Mouse (Mus musculus) layer of hippocampus, postnatal 14 days (tissue): ENCODE results near the gene Mfsd4b4. TPM values are rescaled to one million over a fixed set of nuclear protein-coding genes. Genes with fewer than 3 reads are reported as not detected.
"Not testable (repeated sequence)": the region's sequence is repeated elsewhere in the genome, so short reads cannot be mapped to it uniquely, and the experiment has no call there.

ENCODE experiments used
- DNase-seq, 2 experiments: peaks; one replicate each; pipeline ENCODE4 v3.0.0; 2021 to 2022; ENCODE audit warnings: low spot score in 2 of 2, mixed read lengths in 1 of 2
- long read RNA-seq, 2 experiments: library from polyadenylated mRNA; stranded (forward); transcript quantifications; one replicate each; pipeline ENCODE4 v2.0.0; 2021
- total RNA-seq, 2 experiments: library from RNA; stranded (reverse); gene quantifications; 2 replicates each; pipeline ENCODE4 v1.2.3; 2021

Mfsd4b4 gene
- 1 to 10 TPM; 6.9 to 7.3 TPM for total RNA-seq
- long read RNA-seq, experiment 1, partial matches to known transcripts, result 0 of 5 reads
- long read RNA-seq, experiment 1, other reads (novel, unspliced or antisense), result 0 of 5 reads
- long read RNA-seq, experiment 2, transcript Mfsd4b4-202 (4 exons, 3,523 nt), result major isoform, 5 of 7 reads
- long read RNA-seq, experiment 2, partial matches to known transcripts, result 2 of 7 reads
- long read RNA-seq, experiment 2, other reads (novel, unspliced or antisense), result 0 of 7 reads

GRCm38 (mm10) chr10:39898874-39899371 lies at the start of gene Mfsd4b4:
Gene Mfsd4b4 (minus strand): TSS chr10:39899238.
- DNase-seq, result peak; percentile 75 to 85

GRCm38 (mm10) chr10:39947195-39947594 lies 48.2 kb upstream of the Mfsd4b4 start:
- not testable (repeated sequence) for DNase-seq

- DNase-seq, result no peak
Observed at GRCm38 (mm10) chr10:39936553-39936952, 37.5 kb upstream of the Mfsd4b4 start.

- no peak for DNase-seq
Observed at GRCm38 (mm10) chr10:39926616-39927139, 27.6 kb upstream of the Mfsd4b4 start, which contains the start of gene Mfsd4b2. Gene Mfsd4b2 (minus strand): TSS chr10:39926923.

- not testable (repeated sequence) for DNase-seq
Observed at GRCm38 (mm10) chr10:39924556-39924955, 25.5 kb upstream of the Mfsd4b4 start.

- DNase-seq, result no peak
Observed at GRCm38 (mm10) chr10:39912616-39913015, 13.6 kb upstream of the Mfsd4b4 start.

- DNase-seq, result no peak
Observed at GRCm38 (mm10) chr10:39908768-39909441, 9.9 kb upstream of the Mfsd4b4 start.

- DNase-seq, result no peak
Observed at GRCm38 (mm10) chr10:39906799-39907658, 8.0 kb upstream of the Mfsd4b4 start.

GRCm38 (mm10) chr10:39904191-39904590 lies 5.2 kb upstream of the Mfsd4b4 start:
- no peak for DNase-seq

- DNase-seq, result no peak
Observed at GRCm38 (mm10) chr10:39896503-39896902, 2.5 kb downstream of the Mfsd4b4 start.

- DNase-seq, result no peak
Observed at GRCm38 (mm10) chr10:39893702-39894697, 5.0 kb downstream of the Mfsd4b4 start.

- no peak for DNase-seq
Observed at GRCm38 (mm10) chr10:39888621-39889020, 10.4 kb downstream of the Mfsd4b4 start.

- DNase-seq, result no peak
Observed at GRCm38 (mm10) chr10:39865509-39865908, 33.5 kb downstream of the Mfsd4b4 start.

GRCm38 (mm10) chr10:39842621-39843020 lies 56.4 kb downstream of the Mfsd4b4 start:
- peak in 1 of 2 experiments; percentile 24 for DNase-seq

Other genes with a start within 250 kb of the Mfsd4b4 start
- gene Rev3l, start 167.1 kb downstream of the Mfsd4b4 start, total RNA-seq, result 10 to 100 TPM; 60.3 to 61.9 TPM
- under 1 TPM; 0.18 to 0.21 TPM for gene Mfsd4b2, start 27.7 kb upstream of the Mfsd4b4 start, total RNA-seq
- gene Mfsd4b3, start 60.9 kb upstream of the Mfsd4b4 start, total RNA-seq, result under 1 TPM in 1 of 2 experiments, not detected in 1; 0.39 TPM
- gene Mfsd4b5, start 87.4 kb upstream of the Mfsd4b4 start, total RNA-seq, result under 1 TPM; 0.25 to 0.45 TPM
- gene Mfsd4b1, start 126.0 kb upstream of the Mfsd4b4 start, total RNA-seq, result 1 to 10 TPM in 1 of 2 experiments, under 1 TPM in 1; 0.12 to 1.2 TPM
- gene Slc16a10, start 243.0 kb upstream of the Mfsd4b4 start, total RNA-seq, result 1 to 10 TPM; 1.4 to 1.8 TPM